Mouse (Mus musculus): ENCODE results near the gene Il1rap.

Gene Il1rap

DNA sequence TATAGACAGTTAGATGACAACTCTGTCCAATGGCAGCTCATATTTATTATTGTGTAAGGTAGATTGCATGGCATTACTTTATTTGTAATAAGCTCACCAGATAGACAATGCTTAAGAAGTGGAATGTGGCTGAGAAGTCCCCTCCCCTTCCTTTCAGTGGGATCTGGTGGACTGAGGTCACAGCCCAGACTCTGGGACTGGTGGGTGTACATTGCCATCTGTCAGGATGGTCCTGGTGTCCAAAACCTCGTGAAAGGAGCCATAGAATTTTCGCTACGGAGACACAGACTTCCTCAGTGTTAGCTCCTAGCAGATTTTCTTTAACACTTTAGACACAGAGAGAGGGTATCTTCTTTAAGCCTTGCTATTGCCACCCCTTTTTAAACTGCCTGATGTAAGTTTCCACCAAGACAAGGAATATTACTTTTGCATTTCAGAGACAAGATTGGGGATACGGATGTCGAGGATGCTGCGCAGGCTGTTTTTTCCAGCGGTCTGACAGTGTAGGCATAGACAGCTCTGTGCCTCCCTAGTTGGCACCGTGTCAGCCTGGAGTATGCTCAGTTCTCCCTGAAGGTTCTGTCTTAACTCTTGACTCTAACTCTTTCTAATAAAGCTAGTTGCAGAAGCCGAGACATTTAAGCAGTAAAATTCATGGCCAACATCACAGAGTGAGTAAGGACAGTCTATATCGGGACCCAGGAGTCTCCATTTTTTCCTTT lies 31.2 kb downstream of the Il1rap start:
- DNase-seq (ENCODE audit: low spot score): no peak

DNA sequence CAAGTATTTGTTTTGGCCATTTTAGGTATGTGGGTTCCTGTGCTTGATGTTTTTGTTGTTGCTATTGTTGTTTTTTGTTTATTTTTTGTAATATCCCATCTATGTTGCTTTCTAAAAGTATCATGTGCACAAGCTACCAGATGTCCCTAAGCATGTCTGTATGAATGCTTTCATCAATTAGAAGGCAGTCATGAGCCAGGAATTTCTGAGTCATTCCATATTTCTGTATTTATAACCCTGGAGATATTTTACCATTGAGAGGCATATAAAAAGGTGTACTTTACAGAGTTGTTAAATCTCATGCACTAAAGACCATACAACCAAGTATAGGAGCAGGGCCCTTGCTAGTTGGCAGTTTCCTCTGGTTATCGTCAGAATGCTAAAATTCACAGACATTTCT lies 41.6 kb downstream of the Il1rap start:
- DNase-seq (ENCODE audit: low spot score): no peak

DNA sequence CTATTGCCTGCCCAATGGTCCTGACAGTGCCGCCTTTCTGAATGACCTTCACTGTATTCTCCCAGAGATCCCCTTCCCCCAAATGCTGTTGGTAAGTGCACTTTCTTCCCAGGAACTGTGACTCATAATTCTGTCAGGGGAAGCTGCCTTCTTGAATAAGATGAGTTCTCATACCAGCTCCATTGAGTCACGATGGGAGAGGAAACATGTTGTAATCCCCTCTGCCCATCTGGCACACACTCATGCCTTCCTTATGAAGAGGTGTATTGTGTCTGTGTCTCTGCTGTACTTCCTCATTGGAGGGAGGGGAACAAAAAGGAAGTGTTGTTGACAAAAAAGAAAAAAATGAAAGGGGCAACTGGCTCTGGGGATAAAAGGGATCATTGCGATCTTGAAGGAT lies 44.6 kb downstream of the Il1rap start:
- no peak for DNase-seq (ENCODE audit: low spot score)

DNA sequence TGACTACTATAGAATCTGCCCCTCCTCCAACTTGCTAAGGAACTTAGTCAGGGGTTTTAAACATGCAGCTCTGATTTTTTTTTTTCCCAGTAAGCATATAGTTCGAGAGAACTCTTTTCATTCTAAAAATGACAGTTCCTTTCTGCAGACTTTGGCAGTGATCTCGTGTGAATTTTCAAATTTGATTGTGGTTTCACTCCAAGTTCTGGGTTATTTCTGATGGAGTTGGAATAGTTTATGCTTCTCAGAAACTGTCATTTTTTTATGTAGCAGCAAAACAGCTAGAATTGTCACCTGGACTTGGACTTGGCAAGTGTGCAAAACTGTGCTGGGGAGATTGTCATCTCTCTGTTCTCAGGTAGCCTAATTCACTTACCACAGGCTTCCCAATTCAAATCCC lies 53.3 kb downstream of the Il1rap start:
- no peak for DNase-seq (ENCODE audit: low spot score)

DNA sequence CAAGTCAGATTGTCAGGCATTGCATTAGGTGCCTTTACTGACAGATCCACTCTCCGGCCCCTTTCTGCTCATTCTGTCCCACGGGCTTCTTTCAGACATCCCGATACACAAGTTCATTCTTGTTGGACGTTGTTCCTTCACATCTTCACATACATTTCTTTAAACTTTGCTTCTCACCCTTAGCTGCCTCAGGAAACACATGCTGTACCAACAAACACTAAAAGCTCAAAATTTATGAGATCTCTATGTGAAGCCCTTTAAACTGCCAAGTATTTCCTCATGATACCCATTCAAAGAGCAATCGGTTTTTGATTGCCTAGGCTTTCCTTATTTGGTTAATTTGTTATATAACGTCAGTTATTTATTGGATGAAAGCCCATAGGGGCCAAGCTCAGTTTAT lies 61.6 kb downstream of the Il1rap start:
- no peak for DNase-seq (ENCODE audit: low spot score)

DNA sequence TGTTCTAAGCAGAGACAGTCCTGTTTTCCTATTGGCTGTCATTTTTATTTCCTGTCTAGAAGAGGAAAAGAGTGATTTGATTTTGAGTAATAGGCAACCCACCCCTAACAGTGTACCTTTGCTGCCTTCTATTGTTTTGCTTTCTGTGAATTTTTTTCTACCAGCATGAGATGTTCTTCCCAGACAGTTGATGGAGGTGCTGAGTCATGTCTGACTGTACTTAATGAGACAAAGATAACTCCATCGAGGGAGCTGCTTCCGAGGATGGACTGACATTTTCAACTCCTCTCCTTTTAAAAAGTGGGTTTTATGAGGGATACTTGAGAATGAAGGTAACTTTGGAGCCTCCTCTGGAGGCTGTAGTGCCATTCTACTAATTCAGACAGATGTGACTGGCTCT lies 64.6 kb downstream of the Il1rap start:
- no peak for DNase-seq (ENCODE audit: low spot score)

DNA sequence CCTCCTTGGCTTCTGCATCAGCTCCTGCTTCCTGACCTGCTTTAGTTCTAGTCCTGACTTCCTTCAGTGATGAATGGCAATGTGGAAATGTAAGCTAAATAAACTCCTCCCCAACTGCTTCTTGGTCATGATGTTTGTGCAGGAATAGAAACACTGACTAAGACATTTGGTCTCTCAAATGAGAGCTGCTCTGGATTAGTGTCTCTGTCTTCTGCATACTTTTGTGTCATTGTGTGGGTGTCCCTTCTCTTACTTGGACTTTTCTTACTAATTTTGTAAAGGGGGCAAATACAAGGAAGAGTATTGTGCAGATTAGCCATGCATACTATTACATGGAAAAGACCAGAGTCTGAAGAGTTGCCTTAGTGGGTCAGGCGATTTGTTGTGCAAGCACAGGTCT lies 65.5 kb downstream of the Il1rap start:
- DNase-seq (ENCODE audit: low spot score): no peak

DNA sequence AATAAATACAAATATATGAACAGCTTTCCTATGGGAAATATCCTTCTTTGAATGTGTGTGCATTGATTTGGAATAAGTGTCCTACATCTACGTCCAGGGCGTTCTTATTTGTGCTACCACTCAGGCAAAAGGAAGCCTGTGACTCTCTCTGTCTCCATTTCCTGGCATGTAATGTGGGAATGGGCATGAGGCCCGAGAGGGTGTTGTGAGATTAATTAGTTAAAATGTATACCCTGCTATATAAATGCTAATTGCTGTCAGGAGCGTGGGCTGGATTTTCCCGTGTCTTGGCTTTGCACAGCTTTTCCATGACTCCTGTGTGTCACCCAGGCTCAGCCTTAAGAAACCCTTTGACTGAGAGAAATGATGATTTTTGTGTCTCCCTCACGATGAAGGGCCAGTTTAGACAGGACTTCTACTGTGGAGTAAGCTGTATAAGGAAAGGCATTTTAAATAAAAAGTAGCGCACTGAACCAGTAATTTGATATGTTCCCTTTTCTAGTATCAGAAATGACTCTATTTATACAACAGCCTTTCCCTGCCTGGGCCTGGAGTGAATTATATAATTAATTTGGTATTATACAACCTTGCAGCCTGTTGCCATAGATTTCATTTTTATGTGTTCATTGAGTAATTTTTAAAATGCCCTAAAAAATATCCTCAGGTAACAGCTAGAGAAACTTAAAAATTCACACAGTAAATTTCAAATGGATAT lies 81.4 kb downstream of the Il1rap start:
- no peak for DNase-seq (ENCODE audit: low spot score)

DNA sequence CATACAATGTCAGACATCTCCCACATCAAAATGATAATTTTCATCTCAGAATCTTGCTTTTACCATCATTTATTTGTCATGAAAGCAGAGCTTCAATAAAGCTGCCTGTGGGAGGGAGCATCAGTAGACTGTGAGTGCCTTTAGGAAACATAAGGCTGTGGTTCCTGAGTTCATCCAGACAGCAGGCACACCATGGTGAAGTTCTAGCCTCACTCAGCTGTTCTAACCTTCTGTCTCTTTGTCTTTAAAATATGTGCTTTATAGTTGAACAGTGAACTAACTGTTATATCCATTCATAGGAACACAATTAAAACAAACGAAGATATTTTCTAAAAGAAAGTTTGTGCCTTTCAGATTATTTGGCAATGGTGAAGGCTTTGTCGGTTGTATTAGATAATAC lies 84.9 kb downstream of the Il1rap start:
- no peak for DNase-seq (ENCODE audit: low spot score)

DNA sequence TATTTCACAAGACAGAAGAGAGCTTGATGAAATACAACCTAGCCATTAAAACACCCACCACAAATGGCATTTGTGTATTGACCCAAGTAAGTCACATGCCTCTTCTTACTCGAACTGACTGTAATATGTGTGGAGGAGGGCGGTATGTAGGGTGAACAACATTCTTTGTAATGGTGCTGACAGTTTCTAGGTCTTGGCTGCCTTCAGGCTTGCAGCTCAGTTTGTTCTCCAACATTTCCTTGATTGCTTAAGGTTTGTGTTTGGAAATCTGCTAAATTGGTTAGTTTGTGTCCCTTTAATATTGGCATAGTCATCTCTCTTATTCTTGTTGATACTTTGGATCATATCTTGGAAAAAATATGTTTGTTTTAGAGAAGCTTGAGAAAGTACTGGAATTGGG lies 87.6 kb downstream of the Il1rap start:
- no peak for DNase-seq (ENCODE audit: low spot score)

DNA sequence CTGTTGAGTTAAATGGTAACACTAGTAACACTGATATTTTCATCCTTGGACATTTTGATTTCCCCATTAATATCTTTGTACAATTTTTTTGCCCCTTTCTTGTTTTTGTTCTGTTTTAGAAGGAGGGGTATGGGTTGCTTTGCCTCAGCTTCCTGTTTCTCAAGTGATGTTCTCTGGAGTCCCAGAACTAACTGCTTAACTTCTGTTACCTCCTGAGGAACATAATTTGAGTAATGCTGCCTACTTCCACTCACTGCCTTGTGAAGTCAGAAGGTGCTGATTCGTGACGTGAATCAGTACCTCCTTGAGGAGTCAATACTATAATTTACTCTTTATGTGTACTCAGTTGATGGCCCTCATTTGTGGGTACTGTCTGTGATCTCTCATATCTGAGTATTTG lies 98.9 kb downstream of the Il1rap start:
- DNase-seq (ENCODE audit: low spot score): no peak

DNA sequence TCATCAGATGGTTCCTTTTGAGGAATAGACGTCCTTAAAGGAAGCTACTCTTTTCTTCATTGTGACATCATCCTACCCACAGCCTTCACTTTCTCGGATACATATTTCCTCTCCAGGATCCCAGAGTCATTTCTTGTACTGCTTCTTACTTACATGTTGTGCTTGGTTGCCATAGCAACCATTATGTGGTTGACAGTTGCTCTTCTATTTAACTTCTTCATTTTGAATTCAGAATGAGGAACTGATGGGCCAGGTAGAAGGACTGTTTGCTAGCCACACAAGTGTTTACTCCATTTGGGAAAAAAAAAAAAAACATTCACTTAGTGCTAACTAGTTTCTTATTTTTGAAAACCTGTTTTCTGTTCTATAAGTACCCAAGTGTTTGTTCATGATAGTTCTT lies 108.3 kb downstream of the Il1rap start:
- DNase-seq (ENCODE audit: low spot score): no peak

DNA sequence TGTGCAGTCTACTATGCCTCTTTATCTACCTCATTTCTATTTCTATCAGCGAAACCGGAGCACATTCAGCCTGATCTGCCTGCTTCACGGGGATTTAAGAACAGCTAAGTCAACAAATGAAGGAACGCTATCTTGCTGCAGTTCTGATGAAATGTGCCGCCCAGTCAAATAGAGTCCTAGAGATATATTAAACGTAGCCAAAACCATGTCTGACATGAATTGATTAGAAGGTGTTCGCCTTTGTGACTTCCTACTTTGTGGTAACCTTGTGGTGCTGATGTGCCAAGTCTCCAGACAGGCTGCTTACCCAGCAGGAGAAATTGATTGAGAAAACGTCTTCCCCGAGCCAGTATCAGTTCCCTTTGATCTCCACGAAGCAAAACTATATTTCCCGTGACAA lies 109.8 kb downstream of the Il1rap start:
- DNase-seq (ENCODE audit: low spot score): no peak

DNA sequence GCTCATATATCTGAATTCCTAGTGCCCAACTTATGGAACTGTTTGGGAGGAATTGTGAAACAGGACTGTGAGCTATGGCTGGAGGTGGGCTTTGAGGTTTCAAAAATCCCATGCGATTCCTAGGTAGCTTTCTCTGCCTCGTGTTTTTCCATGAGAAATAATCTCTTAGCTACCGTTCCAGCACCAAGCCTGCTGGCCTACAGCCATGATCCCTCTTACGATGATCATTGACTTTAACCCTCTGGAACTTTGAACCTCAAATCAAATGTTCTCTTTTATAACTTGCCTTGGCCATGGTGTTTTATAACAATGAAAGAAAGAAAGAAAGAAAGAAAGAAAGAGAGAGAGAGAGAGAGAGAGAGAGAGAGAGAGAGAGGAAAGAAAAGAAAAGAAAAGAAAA lies 116.6 kb downstream of the Il1rap start:
- DNase-seq (ENCODE audit: low spot score): no peak

DNA sequence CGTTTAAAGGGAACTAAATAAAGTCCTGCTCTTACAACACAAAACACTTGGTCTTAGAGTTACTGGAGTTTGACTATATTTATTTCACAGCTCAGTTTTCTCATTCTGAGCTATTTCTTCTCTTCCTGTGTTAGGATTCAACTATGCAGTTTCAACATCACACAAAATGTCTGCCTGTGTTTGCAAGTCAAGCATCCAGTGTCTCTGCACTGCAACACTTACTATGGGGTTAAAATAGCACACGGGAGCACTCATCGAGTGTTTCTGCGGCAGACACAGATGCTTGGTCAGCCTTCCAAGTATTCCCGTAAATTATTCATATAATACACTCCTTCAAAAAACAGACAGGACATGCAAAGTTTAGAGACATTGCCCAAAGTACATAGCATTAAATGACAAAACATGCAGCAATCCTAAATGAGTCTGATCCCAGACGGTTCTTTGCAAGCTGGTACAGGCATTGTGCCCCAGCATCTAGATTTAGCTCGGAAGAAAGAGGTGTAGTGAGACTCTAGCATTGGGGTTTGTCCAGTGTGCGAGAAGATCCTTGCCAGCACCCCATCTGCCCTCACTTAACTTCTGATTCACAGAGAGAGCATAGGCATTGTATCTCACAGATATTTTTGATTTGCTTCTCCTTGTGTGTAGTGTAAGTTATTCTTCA lies 119.1 kb downstream of the Il1rap start:
- DNase-seq (ENCODE audit: low spot score): no peak

DNA sequence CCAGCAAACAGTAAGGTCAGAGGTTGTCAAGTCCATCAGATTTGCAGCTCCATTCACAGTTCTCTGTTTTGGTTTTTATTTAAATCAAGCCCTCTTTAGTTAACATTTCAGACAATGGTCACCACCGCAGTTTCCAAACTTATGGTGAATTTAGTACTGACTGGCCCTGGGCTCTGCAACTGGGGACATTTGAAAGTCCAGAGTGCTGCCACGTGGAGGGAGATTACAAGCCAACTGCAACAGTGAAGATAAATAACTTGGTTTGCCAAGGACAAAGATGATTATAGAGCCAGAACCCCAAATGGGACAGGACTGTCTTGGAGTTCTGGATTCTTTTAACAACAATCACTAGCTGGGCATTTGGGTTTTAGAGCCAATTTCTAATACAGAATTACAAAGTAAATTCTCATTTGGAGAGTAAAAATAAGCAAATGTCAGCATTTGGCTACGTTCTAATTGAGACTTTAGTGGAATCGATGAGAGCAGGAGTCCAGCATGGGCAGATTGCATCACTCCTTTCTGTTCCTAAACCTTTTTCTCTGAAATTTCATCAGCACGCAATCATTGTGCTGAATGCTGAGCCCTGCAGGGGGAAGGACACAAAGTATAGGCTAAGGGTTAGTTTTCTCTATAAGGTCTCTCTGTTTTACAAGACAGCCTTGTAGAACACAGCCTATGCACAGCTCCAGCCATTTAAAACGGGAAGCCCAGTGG lies 124.3 kb downstream of the Il1rap start:
- no peak for DNase-seq (ENCODE audit: low spot score)

DNA sequence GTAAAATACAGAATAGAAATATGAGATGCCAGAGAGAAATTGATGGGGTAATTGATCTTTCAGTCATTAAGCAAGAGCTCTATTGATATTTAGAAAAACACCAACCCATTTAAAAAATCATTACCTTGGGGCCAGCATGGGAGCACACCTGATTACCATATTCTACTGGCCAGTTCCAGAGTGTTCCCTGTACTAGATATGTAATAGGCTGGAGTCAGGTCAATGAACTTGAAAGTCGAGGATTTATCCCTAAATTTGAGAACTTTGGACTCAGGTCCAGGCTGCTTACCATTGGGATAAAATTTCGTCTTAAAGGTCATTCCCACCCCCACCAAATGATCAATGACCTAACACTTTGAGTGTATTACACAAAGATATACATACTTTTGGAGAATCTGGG lies 125.0 kb downstream of the Il1rap start:
- DNase-seq (ENCODE audit: low spot score): no peak

DNA sequence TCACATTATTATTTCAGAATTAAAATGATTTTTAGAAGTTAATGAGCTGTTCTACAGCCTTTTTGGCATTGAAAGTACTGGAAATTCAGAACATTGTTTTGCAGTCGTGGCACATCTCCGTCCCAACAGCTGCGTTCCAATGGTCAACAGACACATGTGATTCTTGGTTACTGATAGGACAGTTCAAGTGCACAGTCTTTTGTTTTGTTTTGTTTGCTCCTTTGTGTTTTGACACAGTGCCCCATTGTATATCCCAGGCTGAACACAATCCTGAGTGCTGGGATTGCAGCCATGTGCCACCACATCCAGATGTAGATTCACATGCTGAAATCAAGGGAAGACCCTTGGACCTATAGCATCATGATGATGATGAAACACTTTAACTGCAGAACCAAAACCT lies 129.4 kb downstream of the Il1rap start:
- no peak for DNase-seq (ENCODE audit: low spot score)

DNA sequence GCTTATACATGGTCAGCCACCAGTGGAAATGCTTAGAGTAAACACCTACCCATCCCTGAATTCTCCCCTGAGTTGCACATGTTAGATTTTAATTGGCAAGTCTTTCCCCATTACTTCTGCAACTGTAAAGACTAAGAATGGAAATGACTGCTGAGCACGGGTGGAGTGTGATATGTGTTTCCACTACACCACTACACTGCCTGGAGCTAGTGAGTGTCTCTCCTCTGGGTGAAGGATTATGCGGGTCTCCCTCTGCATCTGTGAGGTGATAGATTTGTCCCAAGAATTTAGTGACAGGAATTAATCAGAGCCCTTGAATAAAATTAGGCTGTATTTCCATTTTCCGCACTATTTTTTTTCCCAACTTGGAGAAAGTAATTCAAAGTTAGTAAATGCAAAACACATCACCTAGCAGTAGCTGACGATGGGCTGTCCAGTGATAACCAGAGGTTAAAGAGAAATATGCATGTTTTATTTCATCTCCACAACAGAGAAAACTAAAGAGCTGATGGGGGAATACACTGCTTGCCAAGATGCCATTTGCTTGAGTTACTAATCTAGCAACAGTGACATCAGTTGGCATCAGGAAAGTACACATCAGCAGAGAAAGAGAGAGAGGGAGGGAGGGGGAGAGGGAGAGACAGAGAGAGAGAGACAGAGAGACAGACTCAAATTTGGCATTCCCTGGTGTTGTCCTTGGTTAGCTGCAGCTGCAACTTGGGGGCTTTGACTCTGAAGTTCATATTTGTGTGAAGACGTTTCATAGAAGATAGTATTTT lies 132.2 kb downstream of the Il1rap start:
- DNase-seq (ENCODE audit: low spot score): no peak

DNA sequence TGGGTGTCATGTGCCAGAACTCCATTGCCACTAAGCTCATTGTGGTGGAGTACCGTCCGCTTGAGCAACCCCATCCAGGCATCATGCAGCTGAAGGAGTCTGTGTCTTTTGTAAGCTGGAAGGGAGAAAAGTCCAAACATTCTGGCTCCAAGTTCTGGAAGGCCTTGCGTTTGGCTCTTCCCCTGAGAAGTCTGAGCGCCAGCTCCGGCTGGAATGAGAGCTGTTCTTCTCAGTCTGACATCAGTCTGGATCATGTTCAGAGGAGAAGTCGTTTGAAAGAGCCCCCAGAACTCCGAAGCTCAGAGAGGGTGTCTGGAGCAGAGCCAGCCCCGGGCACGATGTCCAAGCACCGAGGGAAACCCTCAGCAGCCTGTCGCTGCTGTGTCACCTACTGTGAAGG lies 141.0 kb downstream of the Il1rap start:
- no peak for DNase-seq (ENCODE audit: low spot score)

DNA sequence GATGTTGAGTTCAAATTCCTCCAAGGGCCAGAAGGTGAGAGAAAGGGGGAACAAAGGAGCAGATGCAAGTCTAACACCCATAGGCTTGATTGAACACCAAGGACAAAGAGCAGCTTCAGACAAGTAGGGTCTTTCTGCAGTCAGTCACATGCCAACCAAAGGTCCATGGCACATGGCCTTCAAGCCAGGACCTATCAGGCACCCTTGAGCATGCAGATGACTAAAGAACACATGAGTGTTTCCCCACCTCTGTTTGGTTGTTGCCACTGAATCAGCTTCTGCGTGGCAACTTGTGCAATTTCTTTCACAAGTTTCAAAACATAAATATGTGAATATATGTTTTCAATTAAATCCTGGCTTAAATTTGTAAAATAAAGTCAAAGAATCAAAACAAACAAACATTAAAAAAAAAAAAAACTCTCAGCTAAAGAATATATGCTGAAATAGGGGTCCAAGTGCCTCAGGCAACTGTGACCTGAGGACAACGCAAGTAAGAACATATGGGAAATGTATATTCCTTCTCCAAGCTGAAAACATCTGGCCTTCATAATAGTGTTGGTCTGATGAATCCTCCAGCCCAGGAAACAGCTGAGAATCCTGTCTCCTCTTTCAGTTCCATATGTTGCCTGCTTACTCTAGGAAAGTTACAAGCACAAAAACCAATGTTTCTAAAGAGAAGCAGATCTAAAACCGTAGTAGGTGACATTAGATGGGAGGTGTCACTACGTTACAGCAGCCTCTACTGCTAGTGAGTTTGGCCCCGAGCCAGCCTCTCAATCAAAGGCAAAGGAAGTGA lies 142.6 kb downstream of the Il1rap start:
- no peak for DNase-seq (ENCODE audit: low spot score)

All from urinary bladder, postnatal 14 days (tissue).